Mouse (Mus musculus) testis, postnatal 14 days (tissue): ENCODE results near the gene Zfp628.
A peak's percentile ranks its signal among the peaks of the same experiment; 100 is the strongest.

Experiments used
- DNase-seq: peaks from one replicate; pipeline ENCODE4 v3.0.0; 2021; ENCODE audit warnings: low spot score

The Zfp628 gene

GRCm38 (mm10) chr7:4918681-4919080 lies 3.7 kb downstream of the Zfp628 start:
- no peak for DNase-seq

- no peak for DNase-seq
Observed at GRCm38 (mm10) chr7:4919096-4919495, 4.1 kb downstream of the Zfp628 start.

- no peak for DNase-seq
Observed at GRCm38 (mm10) chr7:4919971-4920370, 5.0 kb downstream of the Zfp628 start.

- no peak for DNase-seq
Observed at GRCm38 (mm10) chr7:4920496-4920895, 5.5 kb downstream of the Zfp628 start.

DNA sequence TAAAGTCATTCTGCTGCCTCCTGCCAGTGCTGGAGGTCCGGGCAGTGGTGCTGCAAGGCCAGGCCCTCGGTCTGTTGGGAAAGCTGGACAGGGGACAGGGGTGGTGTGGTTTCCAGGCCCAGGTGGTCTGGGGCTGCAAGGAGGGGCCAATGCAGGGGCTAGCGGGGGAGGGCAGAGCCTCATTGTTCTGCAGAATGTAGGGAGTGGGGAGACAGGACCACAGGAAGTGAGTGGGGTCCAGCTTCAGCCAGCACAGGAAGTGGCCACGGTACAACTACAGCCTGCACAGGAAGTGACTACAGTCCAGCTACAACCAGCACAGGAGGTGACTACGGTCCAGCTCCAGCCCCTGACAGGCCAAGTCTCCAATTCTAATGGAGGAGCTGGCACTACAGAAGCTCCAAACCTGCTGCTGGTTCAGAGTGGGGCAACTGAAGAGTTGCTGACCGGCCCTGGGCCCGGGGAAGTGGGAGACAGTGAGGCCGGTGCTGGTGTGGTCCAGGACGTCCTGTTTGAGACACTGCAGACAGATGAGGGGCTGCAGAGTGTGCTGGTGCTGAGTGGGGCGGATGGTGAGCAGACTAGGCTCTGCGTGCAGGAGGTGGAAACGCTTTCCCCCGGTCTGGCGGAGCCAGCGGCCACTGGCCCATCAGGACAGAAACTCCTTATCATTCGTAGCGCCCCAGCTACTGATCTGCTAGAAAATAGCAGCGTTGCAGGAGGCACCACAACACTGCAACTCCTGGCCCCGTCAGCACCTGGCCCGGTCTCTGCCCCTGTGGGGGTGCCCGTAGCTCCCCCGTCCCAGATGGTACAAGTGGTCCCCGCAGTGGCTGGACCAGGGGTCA lies 6.2 kb downstream of the Zfp628 start:
- no peak for DNase-seq

GRCm38 (mm10) chr7:4921824-4922482 lies 6.9 kb downstream of the Zfp628 start, which contains the start of gene Nat14:
Gene Nat14 (plus strand): TSS chr7:4922028.
- DNase-seq: no peak

- DNase-seq: peak; percentile 80
Observed at GRCm38 (mm10) chr7:4922508-4922907, 7.5 kb downstream of the Zfp628 start.

- peak; percentile 81 for DNase-seq
Observed at GRCm38 (mm10) chr7:4922931-4923565, 8.0 kb downstream of the Zfp628 start.

DNA sequence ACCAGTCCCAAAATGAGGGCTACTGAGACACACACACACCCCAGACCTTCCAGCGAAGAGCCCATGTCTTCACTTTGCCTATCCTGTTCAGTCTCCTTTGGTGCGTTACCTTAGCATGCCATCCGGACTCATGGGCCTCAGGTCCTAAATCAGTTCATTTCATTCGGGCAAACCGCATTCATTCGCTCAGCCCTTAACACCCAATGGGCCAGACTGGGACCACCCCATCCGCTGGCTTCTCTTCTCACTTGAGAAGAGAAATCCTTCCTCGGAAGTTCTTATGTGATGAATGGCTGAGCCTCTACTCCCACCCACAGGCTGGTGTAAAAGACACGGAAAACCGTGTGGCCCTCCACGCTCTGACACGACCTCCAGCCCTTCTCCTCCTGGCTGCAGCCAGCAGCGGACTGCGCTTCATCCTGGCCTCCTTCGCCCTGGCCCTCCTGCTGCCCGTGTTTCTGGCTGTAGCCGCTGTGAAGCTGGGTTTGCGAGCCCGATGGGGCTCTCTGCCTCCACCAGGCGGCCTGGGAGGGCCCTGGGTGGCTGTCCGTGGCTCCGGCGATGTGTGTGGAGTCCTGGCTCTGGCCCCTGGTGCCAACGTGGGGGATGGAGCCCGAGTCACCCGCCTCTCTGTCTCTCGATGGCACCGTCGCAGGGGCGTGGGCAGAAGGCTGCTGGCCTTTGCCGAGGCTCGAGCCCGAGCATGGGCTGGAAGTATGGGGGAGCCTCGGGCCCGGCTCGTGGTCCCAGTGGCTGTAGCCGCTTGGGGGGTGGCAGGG lies 8.8 kb downstream of the Zfp628 start:
- no peak for DNase-seq

- no peak for DNase-seq
Observed at GRCm38 (mm10) chr7:4924483-4924882, 9.5 kb downstream of the Zfp628 start.

- no peak for DNase-seq
Observed at GRCm38 (mm10) chr7:4924891-4925301, 9.9 kb downstream of the Zfp628 start.

GRCm38 (mm10) chr7:4925441-4926381 lies 10.7 kb downstream of the Zfp628 start, which contains the start of gene Ssc5d:
Gene Ssc5d (plus strand): TSS chr7:4925785.
- DNase-seq: no peak

- DNase-seq: no peak
Observed at GRCm38 (mm10) chr7:4926849-4927248, 11.8 kb downstream of the Zfp628 start.

DNA sequence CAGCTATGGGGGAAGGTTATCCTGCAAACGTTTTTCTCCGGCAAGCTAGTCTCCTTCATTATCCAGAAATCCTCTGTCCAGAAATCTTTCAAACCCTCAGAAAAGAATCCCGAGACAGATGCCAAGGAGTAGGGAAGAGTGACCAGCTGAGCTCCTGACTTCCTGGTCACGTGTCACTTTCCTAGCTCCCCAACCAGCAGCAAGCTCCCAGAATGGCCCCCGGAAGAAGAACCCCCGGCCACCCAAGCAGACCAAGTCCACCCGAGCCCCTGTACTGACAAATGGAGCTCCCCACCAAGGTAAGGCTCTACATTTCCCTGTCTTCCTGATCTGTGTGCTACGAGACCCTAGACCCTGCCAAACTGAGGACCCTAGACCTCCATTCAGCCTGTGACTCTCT lies 12.7 kb downstream of the Zfp628 start:
- DNase-seq: no peak

GRCm38 (mm10) chr7:4928323-4928722 lies 13.3 kb downstream of the Zfp628 start:
- DNase-seq: no peak

DNA sequence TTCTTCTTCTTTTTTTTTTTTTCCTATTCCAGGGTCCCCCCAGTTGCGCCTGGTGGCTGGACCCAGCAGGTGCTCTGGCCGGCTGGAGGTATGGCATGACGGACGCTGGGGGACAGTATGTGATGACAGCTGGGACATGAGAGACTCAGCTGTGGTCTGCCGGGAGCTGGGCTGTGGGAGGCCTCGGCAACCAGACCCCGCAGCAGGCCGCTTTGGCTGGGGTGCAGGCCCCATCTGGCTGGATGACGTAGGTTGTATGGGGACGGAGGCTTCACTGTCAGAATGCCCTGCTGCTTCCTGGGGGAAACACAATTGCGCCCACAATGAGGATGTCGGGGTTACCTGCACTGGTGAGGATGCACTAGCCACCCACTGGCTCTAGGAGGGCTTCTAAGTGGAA lies 18.1 kb downstream of the Zfp628 start:
- DNase-seq: no peak

DNA sequence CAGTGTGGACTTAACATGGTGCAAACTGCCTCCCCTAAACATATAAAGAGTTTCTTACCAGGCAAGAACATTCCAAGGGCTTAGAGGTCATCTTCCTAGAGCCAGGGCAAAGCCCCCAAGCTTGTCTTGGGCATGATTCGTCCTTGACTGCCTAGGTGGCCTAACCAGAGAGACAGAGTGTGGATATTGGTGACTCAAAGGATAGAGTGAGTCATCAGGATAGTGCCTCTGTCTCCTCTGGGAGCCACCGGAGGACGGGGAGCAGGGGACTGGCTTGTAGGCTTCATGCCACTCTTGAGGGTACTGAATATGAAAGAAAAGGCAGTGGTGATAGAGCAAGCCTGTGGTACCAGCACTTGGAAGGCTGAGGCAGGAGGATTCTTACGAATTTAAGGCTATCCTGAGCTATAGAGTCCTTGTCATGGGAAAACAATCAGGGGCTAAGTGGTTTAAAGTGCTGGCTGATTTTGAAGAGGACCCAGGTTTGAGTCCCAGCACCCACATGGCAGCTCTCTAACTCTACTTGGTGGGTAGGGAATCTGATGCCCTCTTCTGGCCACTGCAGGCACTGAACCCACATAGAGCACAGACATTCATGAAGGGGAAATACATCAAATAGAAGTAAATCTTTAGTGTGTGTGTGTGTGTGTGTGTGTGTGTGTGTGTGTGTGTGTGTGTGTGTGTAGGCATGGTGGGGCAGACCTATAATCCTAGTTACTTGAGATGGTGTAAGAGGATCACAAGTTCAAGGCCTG lies 19.3 kb downstream of the Zfp628 start:
- DNase-seq: no peak

DNA sequence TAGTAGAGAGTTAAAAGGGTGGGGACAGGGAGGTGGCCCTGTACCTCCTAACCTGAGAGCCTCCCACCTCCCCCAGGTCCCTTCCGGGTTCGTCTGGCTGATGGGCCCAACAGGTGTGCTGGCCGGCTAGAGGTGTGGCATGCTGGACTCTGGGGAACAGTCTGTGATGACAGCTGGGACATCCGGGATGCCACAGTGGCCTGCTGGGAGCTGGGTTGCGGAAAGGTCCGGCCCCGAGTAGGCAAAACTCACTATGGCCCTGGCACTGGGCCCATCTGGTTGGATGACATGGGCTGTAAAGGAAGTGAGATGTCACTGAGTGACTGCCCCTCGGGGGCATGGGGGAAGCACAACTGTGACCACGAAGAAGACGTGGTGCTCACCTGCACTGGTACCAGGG lies 21.8 kb downstream of the Zfp628 start:
- no peak for DNase-seq

DNA sequence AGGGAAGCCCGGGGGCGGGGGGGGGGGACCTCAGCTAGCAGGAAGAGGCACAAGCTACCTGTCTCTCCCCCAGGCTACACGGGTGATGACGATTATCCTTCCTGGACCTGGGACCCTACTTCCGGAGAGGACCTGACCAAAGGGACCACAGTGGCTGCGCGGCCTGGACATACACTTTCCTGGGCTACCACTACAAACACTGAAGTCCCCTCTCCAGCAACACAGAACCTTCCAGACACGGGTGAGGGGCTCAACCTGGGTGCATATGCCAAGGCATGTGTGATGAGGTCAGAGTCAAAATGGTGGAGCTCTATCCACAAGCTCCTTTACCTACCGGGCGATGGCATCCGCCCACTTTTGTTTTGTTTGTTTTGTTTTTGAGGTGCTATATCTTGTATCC lies 22.4 kb downstream of the Zfp628 start:
- no peak for DNase-seq

GRCm38 (mm10) chr7:4938456-4938855 lies 23.4 kb downstream of the Zfp628 start:
- no peak for DNase-seq
